Mouse (Mus musculus): Measurements from ENCODE around the gene Asna1.

The Asna1 gene

GRCm38 (mm10) chr8:84973803-84974542, 51.1 kb downstream of the Asna1 start:
- DNase-seq (ENCODE audit: low spot score): peak; percentile 59

DNA sequence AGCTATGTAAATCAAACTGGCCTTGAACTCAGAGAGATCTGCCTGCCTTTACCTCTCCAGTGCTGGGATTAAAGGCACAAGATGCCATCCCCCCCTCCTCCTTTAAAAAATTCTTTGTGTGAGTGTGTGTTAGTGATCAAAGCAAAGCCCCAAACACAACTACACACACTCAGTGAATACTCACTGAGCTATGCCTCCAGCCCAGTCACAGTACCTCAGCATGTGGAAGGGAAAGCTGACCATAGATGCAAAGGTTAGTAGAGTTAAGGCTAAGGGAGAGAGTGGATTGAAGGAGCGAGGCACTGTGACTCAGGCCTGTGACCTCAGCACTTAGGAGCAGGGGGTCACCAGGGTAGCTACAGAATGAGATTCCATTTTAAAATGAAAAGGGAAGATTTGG, 52.0 kb downstream of the Asna1 start:
- no peak for DNase-seq (ENCODE audit: low spot score)

DNA sequence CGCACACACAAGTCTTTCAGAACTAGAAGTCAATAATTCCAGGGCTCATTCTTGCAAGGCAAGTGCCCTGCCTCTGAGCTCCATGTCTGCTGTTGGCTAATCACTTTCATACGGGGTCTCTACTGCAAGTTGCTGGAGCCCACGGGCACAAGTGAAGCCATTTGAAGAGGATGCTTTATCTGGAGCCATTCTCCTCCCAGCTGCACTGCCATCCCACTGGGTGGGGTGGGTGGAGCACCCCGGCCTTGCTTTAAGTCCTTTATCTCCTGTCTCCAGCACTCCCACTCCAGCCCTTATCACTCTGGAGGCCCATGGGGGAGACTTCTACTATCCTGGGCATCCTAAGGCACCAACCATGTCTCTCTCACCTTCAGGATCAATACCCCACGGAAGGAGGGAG, 54.2 kb downstream of the Asna1 start:
- DNase-seq (ENCODE audit: low spot score): no peak

GRCm38 (mm10) chr8:84970135-84970790, 54.8 kb downstream of the Asna1 start:
- DNase-seq (ENCODE audit: low spot score): no peak

DNA sequence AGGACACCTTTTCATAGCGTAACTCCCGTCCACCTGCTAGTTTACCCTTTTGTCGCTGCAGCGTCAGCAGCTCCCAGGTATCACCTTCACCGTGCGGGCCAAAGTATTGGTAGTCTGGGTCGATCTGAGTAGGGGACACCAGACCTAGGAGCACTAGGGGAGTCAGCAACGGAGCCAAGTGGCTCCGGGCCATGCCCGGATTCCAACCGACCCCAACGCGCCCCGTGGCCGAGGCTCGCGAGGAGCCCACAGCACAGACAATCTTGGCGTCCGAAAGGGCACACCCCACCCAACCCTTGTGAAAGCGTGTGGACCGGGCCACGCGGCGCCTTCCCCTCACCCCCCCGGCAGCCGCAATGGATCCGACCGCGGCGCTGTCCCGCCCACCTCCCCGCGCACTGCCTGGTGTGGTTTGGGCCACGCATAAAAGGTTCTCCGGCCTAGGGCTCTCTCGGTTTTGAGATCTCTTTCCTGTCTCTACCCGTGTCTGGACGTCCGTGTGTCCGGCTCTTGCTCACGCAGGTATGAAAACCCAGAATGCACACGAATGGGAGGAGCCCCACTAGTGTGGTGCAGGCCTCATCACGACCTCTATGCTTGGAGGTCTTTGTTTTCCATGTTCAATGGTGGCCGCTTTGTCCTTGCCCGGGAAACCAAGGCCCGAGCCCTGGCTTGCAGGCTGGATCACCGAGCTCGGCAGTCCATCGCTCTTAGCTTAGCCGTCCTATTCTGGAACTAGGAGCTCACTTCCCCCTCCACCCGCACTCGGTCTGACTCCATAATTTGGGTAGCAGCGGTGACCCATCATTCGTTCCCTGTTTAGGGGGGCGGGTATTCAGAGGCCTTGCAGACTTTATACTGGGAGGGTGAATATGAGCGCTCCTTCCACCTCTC, 55.6 kb downstream of the Asna1 start, which contains the start of the genes Gm49661, Prdx2 and Rnaseh2a:
Gm49661 (minus strand) TSS at position 193 of the 894 bp plus-strand sequence.
Prdx2 (plus strand) TSS at position 347 of the 894 bp plus-strand sequence.
Rnaseh2a (minus strand) TSS at position 527 of the 894 bp plus-strand sequence.
- peak; percentile 67 for DNase-seq (ENCODE audit: low spot score)

DNA sequence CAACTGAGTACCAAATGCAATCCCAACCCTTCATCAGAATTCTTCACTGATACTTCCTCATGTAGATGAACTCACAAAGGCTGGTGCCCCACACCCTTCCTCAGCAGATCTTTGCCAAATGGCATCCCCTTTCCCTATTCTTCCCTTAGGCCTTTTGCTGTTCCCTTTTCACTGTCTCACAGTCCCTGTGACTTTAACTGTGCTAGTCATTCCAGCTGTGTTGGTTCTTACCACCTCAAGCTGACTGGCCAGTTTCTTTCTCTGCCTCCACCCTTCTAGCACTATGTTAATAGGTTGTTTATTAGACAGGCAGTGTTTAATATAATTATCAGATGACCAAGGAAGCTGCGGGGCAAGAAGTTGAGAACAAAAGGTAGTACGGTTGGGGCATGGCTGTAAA, 56.4 kb downstream of the Asna1 start:
- DNase-seq (ENCODE audit: low spot score): no peak
